Mouse (Mus musculus) lung, embryonic 15.5 days (tissue): ENCODE measurements around the gene Pgp. TPM values are rescaled to one million over a fixed set of nuclear protein-coding genes. Genes with fewer than 3 reads are reported as not detected.

Experiments used
- ATAC-seq: fragments of 200-750 bp; cut with Nextera tagmentation; 2 replicates; pipeline ENCODE4 v1.8.0; 2017; ENCODE audit warnings: moderate number of reproducible peaks, borderline replicate concordance; ENCODE audit not compliant: low FRiP score, low TSS enrichment; ENCODE audit errors: extremely low read depth
- H3K27ac ChIP-seq: fragments of 300-500 bp; sonication (generic); 2 replicates; pipeline ENCODE4 v1.5.1; 2015; ENCODE audit warnings: moderate library complexity, mild to moderate bottlenecking, inconsistent platforms
- H3K27me3 ChIP-seq: fragments of 300-500 bp; sonication (generic); 2 replicates; pipeline ENCODE4 v1.6.1; 2015; ENCODE audit warnings: inconsistent platforms
- H3K36me3 ChIP-seq: fragments of 300-500 bp; sonication (generic); 2 replicates; pipeline ENCODE4 v1.6.1; 2015; ENCODE audit warnings: inconsistent platforms
- H3K4me1 ChIP-seq: fragments of 300-500 bp; sonication (generic); 2 replicates; pipeline ENCODE4 v1.6.1; 2015; ENCODE audit warnings: inconsistent platforms
- H3K4me2 ChIP-seq: fragments of 300-500 bp; sonication (generic); 2 replicates; pipeline ENCODE4 v1.6.1; 2015; ENCODE audit warnings: inconsistent platforms, mild to moderate bottlenecking, moderate library complexity
- H3K4me3 ChIP-seq: fragments of 300-500 bp; sonication (generic); 2 replicates; pipeline ENCODE4 v1.5.1; 2015; ENCODE audit warnings: mild to moderate bottlenecking, inconsistent platforms
- H3K9ac ChIP-seq: fragments of 300-500 bp; sonication (generic); 2 replicates; pipeline ENCODE4 v1.6.1; 2015; ENCODE audit warnings: inconsistent platforms
- H3K9me3 ChIP-seq: fragments of 300-500 bp; sonication (generic); 2 replicates; pipeline ENCODE4 v1.6.1; 2016; ENCODE audit warnings: inconsistent platforms
- WGBS: fragments of 180-500 bp; shearing (Covaris S2); methylation state at CpG from one replicate; pipeline ENCODE4 v1.1.7; 2015; 5-methylcytosine and 5-hydroxymethylcytosine counted together
- polyA plus RNA-seq: library from polyadenylated mRNA; unstranded; fragments of >200 nt; fragmentation: Nextera tagmentation; extraction: Ambion mirVana; gene quantifications from 2 replicates; pipeline ENCODE4 v1.2.1, GENCODE M21; 2015

Pgp gene
- polyA plus RNA-seq, 1 experiment from 2014 or later = 57.4 TPM

DNA sequence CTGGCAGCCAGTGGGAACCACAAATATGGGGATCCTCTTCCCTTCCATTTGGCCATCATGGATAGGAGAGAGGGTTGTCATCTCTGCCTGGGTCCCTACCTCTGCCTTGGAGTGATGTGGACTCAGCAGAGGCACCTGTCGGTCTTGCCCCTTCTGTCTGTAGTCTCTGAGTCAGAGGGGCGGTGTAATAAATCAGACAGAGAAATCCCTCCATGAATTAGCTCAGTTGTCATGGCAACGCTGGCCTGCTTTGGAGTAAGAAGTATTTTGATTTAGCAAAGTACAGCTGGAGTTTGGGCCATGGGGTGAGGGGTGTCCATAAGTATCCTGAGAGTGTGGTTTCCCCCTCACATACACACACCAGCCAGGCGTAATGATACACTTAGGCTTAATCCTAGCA lies 20.2 kb downstream of the Pgp start:
- H3K9me3 ChIP-seq = no peaks in the 10 kb centered on the region
- H3K4me3 ChIP-seq = no peak overlapping the region
- peaks cover 13% of the 10 kb centered on the region for H3K4me1 ChIP-seq
- no peak overlapping the region for H3K9ac ChIP-seq
- no peak overlapping the region for H3K27ac ChIP-seq
- H3K4me2 ChIP-seq = no peak overlapping the region
- WGBS = 75% methylated on average over 4 of the region's 4 CpGs
- no peaks in the 10 kb centered on the region for H3K36me3 ChIP-seq
- no peak for ATAC-seq
- peaks cover 44% of the 10 kb centered on the region for H3K27me3 ChIP-seq

DNA sequence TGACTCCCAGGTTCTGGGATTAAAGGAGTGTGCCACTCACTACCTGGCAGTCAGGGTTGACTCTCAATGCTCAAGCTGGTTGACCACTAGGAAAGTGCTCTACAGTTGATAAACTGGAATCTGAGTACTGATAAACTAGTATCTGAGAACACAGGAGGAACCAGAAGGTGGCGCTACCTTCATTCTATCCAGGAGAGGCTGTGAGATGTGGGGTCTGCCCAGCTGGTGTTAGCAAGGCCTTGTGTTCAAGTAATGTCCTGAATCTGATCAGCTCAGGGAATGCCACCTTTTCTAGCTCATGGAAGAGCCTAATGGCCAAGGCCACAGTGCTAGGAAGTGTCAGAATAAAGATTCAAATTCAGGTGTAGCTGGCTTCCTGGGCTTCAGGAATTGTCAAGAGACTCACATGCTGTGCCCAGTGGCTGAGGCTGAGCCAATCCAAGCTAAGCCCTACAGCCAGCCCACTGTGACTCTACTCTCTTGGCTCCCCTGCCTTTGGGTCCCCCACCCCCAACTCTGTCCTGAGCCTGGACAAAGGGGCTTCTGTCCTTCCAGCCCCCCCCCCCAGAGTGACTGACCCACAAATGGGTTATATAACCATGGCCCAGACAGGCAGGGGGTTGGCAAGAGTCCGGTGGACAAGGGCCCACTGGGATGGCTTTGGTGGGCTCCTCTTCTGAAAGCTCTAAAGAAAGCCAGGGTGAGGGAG lies 24.6 kb downstream of the Pgp start:
- Histone ChIP-seq H3K36me3 (no peaks in the 10 kb centered on the region), H3K27ac (no peak overlapping the region), H3K4me3 (no peak overlapping the region), H3K4me2 (no peak overlapping the region), H3K9me3 (no peaks in the 10 kb centered on the region), H3K27me3 (peaks cover 17% of the 10 kb centered on the region), H3K4me1 (no peaks in the 10 kb centered on the region), H3K9ac (no peak overlapping the region)
- WGBS = 39% methylated on average over 2 of the region's 2 CpGs
- ATAC-seq = no peak

DNA sequence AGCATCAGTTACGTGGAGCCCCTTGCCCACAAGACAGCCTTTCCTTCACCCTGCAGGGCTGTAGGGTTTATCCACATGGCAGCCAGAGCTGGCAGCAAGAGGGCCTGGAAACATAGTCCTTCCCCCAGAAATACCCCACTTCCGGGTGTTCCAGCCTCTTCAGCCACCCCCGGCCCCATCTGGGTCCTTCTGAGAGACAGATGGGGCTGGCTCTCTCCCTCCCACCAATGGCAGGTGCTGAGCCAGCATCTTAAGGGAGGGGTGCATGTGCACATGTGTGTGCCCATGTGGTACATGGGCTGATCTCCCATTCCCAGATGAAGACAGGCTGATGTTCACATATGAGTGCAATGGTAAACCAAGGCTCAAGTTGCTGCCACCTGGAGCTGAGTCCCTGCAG lies 25.3 kb downstream of the Pgp start:
- H3K4me2 ChIP-seq = no peak overlapping the region
- H3K9ac ChIP-seq = no peak overlapping the region
- H3K27ac ChIP-seq = no peak overlapping the region
- peaks cover 11% of the 10 kb centered on the region; the same call in 1 of the 2 replicates for H3K27me3 ChIP-seq
- ATAC-seq = no peak
- no peaks in the 10 kb centered on the region for H3K9me3 ChIP-seq
- H3K36me3 ChIP-seq = no peaks in the 10 kb centered on the region
- H3K4me1 ChIP-seq = no peaks in the 10 kb centered on the region
- no peak overlapping the region for H3K4me3 ChIP-seq
- 78% methylated on average over 3 of the region's 3 CpGs for WGBS

DNA sequence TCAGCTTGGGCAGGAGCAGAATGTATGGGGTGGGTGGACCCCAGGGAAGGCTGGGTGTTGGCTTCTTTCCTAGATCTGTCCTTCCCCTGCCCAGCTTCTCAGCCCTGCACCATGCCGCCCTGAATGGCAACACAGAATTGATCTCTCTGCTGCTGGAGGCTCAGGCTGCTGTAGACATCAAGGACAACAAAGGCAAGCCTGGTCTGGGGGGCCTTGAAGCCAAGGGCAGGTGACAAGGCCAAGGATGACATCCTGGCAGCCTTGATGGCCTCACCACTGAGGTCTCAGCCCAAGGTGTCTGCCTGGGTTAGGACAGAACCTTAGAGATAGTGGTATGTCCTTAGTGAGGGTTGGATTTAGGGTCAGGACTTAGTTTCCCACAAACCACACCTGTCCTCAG lies 25.8 kb downstream of the Pgp start:
- no peaks in the 10 kb centered on the region for H3K9me3 ChIP-seq
- H3K27me3 ChIP-seq = peaks cover 5% of the 10 kb centered on the region; the same call in 1 of the 2 replicates
- WGBS = 80% methylated on average over 1 of the region's 1 CpGs
- no peak overlapping the region for H3K4me2 ChIP-seq
- H3K27ac ChIP-seq = no peak overlapping the region
- H3K4me3 ChIP-seq = no peak overlapping the region
- no peaks in the 10 kb centered on the region for H3K4me1 ChIP-seq
- ATAC-seq = no peak
- no peaks in the 10 kb centered on the region for H3K36me3 ChIP-seq
- H3K9ac ChIP-seq = no peak overlapping the region

DNA sequence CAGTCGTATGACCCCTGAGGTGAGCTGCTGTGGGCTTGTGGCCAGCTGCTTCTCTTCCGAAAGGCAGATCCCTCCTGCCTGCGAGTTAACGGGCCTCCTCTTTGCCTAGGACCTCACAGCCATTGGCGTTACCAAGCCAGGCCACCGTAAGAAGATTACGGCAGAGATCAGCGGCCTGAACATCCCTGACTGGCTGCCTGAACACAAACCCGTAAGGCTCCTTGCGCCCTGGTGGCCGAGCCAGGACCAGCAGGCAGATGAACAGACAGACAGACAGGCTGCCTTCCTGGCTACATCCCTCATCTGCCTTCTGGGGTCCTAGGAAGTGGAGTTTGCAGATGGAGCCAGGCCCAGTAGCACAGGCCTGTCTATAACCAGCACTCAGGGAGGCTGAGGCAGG lies 32.0 kb downstream of the Pgp start:
- ATAC-seq = no peak
- Histone ChIP-seq H3K4me3 (no peak overlapping the region), H3K4me1 (peaks cover 4% of the 10 kb centered on the region; the same call in 1 of the 2 replicates), H3K4me2 (no peak overlapping the region), H3K27ac (no peak overlapping the region), H3K27me3 (no peaks in the 10 kb centered on the region), H3K9me3 (no peaks in the 10 kb centered on the region), H3K36me3 (no peaks in the 10 kb centered on the region), H3K9ac (no peak overlapping the region)
- WGBS = 40% methylated on average over 11 of the region's 11 CpGs

DNA sequence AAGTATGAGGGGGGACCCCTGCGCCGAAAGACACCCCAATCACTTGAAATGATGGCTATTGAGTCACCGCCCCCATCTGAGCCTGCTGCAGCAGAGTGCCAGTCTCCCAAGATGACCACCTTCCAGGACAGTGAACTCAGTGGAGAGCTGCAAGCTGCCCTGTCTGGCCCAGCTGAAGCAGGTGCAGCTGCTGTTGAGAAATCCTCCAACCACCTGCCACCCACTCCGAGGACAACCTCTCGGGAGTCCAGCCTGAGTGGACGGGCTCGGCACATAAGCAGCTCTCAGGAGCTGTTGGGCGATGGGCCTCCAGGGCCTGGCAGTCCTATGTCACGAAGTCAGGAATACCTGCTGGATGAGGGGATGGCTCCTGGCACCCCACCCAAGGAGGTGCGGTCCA lies 33.9 kb downstream of the Pgp start:
- WGBS = 83% methylated on average over 10 of the region's 10 CpGs

DNA sequence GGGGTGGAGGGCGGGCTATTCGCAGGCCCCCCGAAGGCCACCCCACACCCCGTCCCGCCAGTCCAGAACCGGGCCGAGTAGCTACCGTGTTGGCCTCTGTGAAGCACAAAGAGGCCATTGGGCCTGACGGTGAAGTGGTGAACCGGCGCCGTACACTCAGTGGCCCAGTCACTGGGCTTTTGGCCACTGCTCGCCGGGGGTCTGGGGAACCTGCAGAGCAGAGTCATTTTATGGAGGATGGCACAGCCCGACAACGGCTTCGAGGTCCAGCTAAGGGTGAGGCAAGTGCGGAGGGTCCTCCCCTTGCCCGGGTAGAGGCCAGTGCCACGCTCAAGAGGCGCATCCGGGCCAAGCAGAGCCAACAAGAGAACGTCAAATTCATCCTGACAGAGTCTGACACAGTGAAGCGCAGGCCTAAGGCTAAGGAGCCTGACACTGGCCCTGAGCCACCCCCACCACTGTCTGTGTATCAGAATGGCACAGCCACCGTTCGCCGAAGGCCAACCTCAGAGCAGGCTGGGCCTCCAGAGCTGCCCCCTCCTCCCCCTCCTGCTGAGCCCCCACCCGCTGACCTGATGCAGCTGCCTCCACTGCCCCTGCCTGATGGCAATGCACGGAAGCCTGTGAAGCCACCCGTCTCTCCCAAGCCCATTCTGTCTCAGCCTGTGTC lies 35.2 kb downstream of the Pgp start:
- Histone ChIP-seq H3K36me3 (peaks cover 25% of the 10 kb centered on the region), H3K27ac (no peak overlapping the region), H3K27me3 (no peaks in the 10 kb centered on the region), H3K4me1 (peaks cover 4% of the 10 kb centered on the region; the same call in 1 of the 2 replicates), H3K4me3 (no peak overlapping the region), H3K9me3 (no peaks in the 10 kb centered on the region), H3K4me2 (no peak overlapping the region), H3K9ac (no peak overlapping the region)
- 89% methylated on average over 30 of the region's 30 CpGs for WGBS
- ATAC-seq = no peak

More for the DNA sequence above, 33.9 kb downstream of the Pgp start:
- Histone ChIP-seq H3K4me2 (no peak overlapping the region), H3K4me3 (no peak overlapping the region), H3K27ac (no peak overlapping the region), H3K27me3 (no peaks in the 10 kb centered on the region), H3K4me1 (peaks cover 4% of the 10 kb centered on the region; the same call in 1 of the 2 replicates), H3K36me3 (peaks cover 12% of the 10 kb centered on the region), H3K9me3 (no peaks in the 10 kb centered on the region), H3K9ac (no peak overlapping the region)
- no peak for ATAC-seq

DNA sequence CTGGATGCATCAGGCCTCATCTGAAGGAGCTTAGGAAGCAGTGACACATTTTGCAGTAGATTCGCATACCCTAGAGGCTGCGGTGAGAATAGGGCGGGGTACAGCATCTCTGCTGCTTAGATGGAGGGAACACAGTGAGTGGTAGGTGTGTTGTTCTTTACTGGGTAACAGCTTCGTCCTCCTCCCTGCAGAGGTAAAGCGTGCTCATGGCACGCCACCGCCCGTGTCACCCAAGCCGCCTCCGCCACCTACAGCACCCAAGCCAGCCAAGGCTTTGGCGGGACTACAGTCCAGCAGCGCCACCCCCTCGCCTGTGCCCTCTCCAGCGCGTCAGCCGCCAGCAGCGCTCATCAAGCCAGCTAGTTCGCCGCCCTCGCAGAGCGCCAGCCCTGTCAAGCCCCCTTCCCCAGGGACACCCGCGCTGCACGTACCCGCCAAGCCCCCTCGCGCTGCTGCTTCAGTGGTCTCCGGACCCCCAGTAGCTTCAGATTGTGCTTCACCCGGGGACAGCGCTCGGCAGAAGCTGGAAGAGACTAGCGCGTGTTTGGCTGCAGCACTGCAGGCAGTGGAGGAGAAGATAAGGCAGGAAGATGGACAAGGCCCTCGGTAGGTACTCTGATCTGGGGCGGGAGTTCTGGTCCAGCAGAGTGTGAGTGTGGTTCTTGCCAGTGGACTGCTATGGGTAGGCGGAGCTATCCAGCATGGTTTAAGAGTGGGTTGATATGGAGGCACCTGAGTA lies 36.3 kb downstream of the Pgp start:
- H3K27ac ChIP-seq = no peak overlapping the region
- H3K9me3 ChIP-seq = no peaks in the 10 kb centered on the region
- 0 out of 2 replicates have a peak overlapping the region, but pooled peaks have one; percentile 4 for H3K9ac ChIP-seq
- peak overlapping the region; percentile 41 for H3K4me2 ChIP-seq
- ATAC-seq = 0 out of 2 replicates have a peak, but pooled peaks have one; percentile 2
- WGBS = 25% methylated on average over 36 of the region's 36 CpGs
- peaks cover 4% of the 10 kb centered on the region; the same call in 1 of the 2 replicates for H3K4me1 ChIP-seq
- no peaks in the 10 kb centered on the region for H3K27me3 ChIP-seq
- H3K4me3 ChIP-seq = no peak overlapping the region
- H3K36me3 ChIP-seq = peaks cover 36% of the 10 kb centered on the region

DNA sequence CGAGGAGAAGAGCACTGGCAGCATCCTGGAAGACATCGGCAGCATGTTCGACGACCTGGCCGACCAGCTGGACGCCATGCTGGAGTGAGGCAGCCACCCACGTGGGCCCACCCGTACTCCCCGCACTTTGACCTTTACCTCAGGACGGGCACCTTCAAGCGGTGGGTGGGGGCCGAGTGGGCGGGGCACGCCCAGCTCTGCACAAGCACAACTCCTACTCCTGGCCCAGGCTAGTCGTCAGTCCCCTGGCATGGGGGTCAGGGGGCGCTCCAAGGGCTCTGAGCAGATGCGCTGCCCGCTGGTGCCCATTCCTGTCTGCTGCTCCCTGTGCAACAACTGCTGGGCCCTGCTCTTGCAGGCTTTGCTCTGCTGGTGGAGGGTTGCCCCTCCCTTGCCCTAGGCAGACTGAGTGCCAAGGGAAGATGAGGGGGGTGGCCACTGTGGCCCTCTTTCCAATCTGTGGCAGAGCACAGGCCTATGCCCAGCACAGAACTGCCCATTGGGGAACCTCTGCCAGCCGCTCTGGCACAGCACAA lies 37.0 kb downstream of the Pgp start:
- H3K4me3 ChIP-seq = no peak overlapping the region
- H3K9me3 ChIP-seq = no peaks in the 10 kb centered on the region
- no peak overlapping the region for H3K27ac ChIP-seq
- peaks cover 4% of the 10 kb centered on the region; the same call in 1 of the 2 replicates for H3K4me1 ChIP-seq
- H3K36me3 ChIP-seq = peaks cover 43% of the 10 kb centered on the region
- H3K4me2 ChIP-seq = no peak overlapping the region
- no peak overlapping the region for H3K9ac ChIP-seq
- 47% methylated on average over 19 of the region's 19 CpGs for WGBS
- ATAC-seq = 0 out of 2 replicates have a peak, but pooled peaks have one; percentile 4
- no peaks in the 10 kb centered on the region for H3K27me3 ChIP-seq

DNA sequence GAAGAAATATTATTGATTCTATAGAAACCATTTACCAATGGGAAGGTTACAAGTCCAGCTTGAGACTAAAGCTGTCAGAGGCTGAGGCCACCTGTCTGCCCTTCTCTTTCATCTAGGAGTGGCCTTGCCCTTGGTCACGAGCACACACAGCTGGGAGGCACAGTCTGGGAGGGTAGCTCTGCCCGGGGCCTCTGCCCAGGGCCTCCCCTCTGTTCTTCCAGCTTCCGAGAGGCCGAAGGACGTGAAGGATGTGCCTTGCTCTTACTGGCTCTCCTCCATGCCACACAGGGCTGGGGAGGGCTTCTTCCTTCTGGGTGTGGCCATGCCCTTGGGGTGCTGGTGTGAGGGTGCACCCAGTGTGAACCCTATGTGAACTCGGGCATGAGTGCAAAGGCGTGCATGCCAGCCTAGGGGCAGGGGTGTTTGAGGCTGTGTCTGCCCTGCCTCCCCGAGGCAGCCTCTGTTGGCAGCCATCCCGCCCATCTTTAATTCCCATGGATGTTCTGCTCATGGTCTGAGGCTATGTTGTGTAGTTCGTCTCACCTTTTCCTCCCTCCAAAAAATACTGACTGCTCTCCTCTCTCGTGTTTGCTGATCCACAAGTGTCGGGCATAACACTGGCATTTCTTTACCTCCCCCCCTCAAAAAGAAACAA lies 37.7 kb downstream of the Pgp start:
- 77% methylated on average over 12 of the region's 12 CpGs for WGBS
- peaks cover 43% of the 10 kb centered on the region for H3K36me3 ChIP-seq
- H3K9me3 ChIP-seq = no peaks in the 10 kb centered on the region

DNA sequence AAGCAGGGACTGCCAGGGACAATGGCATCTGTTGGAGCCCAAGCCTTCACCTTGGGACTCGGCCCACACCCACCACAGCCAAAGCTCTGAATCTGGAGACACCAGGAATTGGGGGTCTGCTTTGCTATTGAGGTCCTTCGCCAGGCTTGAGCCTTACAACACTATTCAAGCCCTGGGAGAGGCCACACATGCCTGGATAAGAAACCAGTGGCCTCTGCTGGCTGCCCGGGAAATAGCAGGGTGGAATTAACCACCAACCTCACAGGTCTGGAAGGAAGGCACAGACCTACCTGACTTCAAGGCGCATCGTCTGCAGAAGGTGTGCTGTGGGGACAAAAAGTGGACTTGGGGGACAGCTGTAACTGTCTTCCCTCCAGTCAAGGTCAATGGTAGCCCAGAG lies 43.4 kb downstream of the Pgp start:
- H3K4me2 ChIP-seq = peak overlapping the region; percentile 45
- peaks cover 66% of the 10 kb centered on the region for H3K36me3 ChIP-seq
- no peaks in the 10 kb centered on the region for H3K27me3 ChIP-seq
- 41% methylated on average over 5 of the region's 5 CpGs for WGBS
- ATAC-seq = no peak
- peak overlapping the region; percentile 76; the same call in 1 of the 2 replicates for H3K27ac ChIP-seq
- H3K9me3 ChIP-seq = no peaks in the 10 kb centered on the region
- peak overlapping the region; percentile 22 for H3K4me3 ChIP-seq
- H3K4me1 ChIP-seq = no peaks in the 10 kb centered on the region
- H3K9ac ChIP-seq = peak overlapping the region; percentile 20

More for the DNA sequence above, 37.7 kb downstream of the Pgp start:
- Histone ChIP-seq H3K4me3 (no peak overlapping the region), H3K27ac (no peak overlapping the region), H3K27me3 (no peaks in the 10 kb centered on the region), H3K4me2 (no peak overlapping the region), H3K4me1 (peaks cover 4% of the 10 kb centered on the region; the same call in 1 of the 2 replicates), H3K9ac (no peak overlapping the region)
- ATAC-seq = no peak
